Mouse (Mus musculus): Measurements from ENCODE around the gene Slc25a53.
"Not testable (repeated sequence)": the region's sequence is repeated elsewhere in the genome, so short reads cannot be mapped to it uniquely, and the experiment has no call there.

Slc25a53 gene

GRCm38 (mm10) chrX:137038000-137038483 is at the start of gene Slc25a53:
TSS of gene Slc25a53 (minus strand) at chrX:137038302.
- DNase-seq (ENCODE audit: low read depth) = peak; percentile 93

GRCm38 (mm10) chrX:137063202-137063601 is 25.1 kb upstream of the Slc25a53 start:
- DNase-seq (ENCODE audit: low read depth) = peak; percentile 50

GRCm38 (mm10) chrX:137049425-137050225 is 11.5 kb upstream of the Slc25a53 start, which contains the start of gene Fam199x:
TSS of gene Fam199x (plus strand) at chrX:137049594.
- DNase-seq (ENCODE audit: low read depth) = peak; percentile 87

GRCm38 (mm10) chrX:137049060-137049424 is 10.9 kb upstream of the Slc25a53 start:
- no peak for DNase-seq (ENCODE audit: low read depth)

GRCm38 (mm10) chrX:137038502-137038901 is 400 bp upstream of the Slc25a53 start:
- DNase-seq (ENCODE audit: low read depth) = peak; percentile 1

GRCm38 (mm10) chrX:137037470-137037999 is 567 bp downstream of the Slc25a53 start:
- DNase-seq (ENCODE audit: low read depth) = no peak

GRCm38 (mm10) chrX:137034322-137034721 is 3.8 kb downstream of the Slc25a53 start:
- no peak for DNase-seq (ENCODE audit: low read depth)

- DNase-seq (ENCODE audit: low read depth) = no peak
Observed at GRCm38 (mm10) chrX:137031726-137032125, 6.4 kb downstream of the Slc25a53 start.

- DNase-seq (ENCODE audit: low read depth) = no peak
Observed at GRCm38 (mm10) chrX:137030916-137031315, 7.2 kb downstream of the Slc25a53 start.

- DNase-seq (ENCODE audit: low read depth) = peak; percentile 74
Observed at GRCm38 (mm10) chrX:137019310-137019709, 18.8 kb downstream of the Slc25a53 start.

- no peak for DNase-seq (ENCODE audit: low read depth)
Observed at GRCm38 (mm10) chrX:137017668-137018067, 20.4 kb downstream of the Slc25a53 start.

- peak; percentile 80 for DNase-seq (ENCODE audit: low read depth)
Observed at GRCm38 (mm10) chrX:137015099-137015709, 22.9 kb downstream of the Slc25a53 start.

- no peak for DNase-seq (ENCODE audit: low read depth)
Observed at GRCm38 (mm10) chrX:136996256-136996655, 41.8 kb downstream of the Slc25a53 start.

GRCm38 (mm10) chrX:136993641-136994040 is 44.5 kb downstream of the Slc25a53 start:
- DNase-seq (ENCODE audit: low read depth) = no peak

- DNase-seq (ENCODE audit: low read depth) = no peak
Observed at GRCm38 (mm10) chrX:136992978-136993547, 45.0 kb downstream of the Slc25a53 start, which contains the start of gene Zcchc18. TSS of gene Zcchc18 (plus strand) at chrX:136993155.

- no peak for DNase-seq (ENCODE audit: low read depth)
Observed at GRCm38 (mm10) chrX:136992191-136992965, 45.7 kb downstream of the Slc25a53 start.

- DNase-seq (ENCODE audit: low read depth) = no peak
Observed at GRCm38 (mm10) chrX:136991274-136991673, 46.8 kb downstream of the Slc25a53 start.

GRCm38 (mm10) chrX:136986039-136986438 is 52.1 kb downstream of the Slc25a53 start:
- no peak for DNase-seq (ENCODE audit: low read depth)

- DNase-seq (ENCODE audit: low read depth) = peak; percentile 17
Observed at GRCm38 (mm10) chrX:136978616-136979015, 59.5 kb downstream of the Slc25a53 start.

- DNase-seq (ENCODE audit: low read depth) = peak; percentile 29
Observed at GRCm38 (mm10) chrX:136976424-136977084, 61.5 kb downstream of the Slc25a53 start, which contains the start of the genes Tmsb15l and Tmsb15b1. TSS of gene Tmsb15l (minus strand) at chrX:136976869. TSS of gene Tmsb15b1 (minus strand) at chrX:136976874.

- DNase-seq (ENCODE audit: low read depth) = not testable (repeated sequence)
Observed at GRCm38 (mm10) chrX:136975397-136975796, 62.7 kb downstream of the Slc25a53 start, which contains the start of gene Tmsb15b2. TSS of gene Tmsb15b2 (minus strand) at chrX:136975497.

Data from NIH3T3 (cell line).